Comparison of ENCODE assay signal across 8 mouse cellular contexts in genomic region chr11:54521927-54522528, GRCm38 (mm10). TPM values are rescaled to one million over a fixed set of nuclear protein-coding genes. Genes with fewer than 3 reads are reported as not detected.
DNase-seq lines count a peak whose midpoint lies in the region; ATAC-seq and TF ChIP-seq lines count a peak whose summit lies in the region.

No protein-coding gene starts in this region.

- ATAC-seq in lung, embryonic 16.5 days (ENCODE audit: low read depth), result no peak
- no peak for ATAC-seq in heart, embryonic 14.5 days (ENCODE audit: insufficient number of reproducible peaks, insufficient read depth, low FRiP score, low read depth)
- no peak for ATAC-seq in limb, embryonic 14.5 days (ENCODE audit: low FRiP score, low read depth)
- no peak for ATAC-seq in inflammation-experienced regulatory T-cells, adult 6 months

- H3K4me2 ChIP-seq in lung, embryonic 16.5 days (ENCODE audit: low read depth, low read length), result peak overlapping the region; percentile 74
- peak overlapping the region; percentile 78 for H3K4me2 ChIP-seq in heart, embryonic 14.5 days (ENCODE audit: low read length)
- H3K4me2 ChIP-seq in limb, embryonic 14.5 days (replicated peaks; ENCODE audit: low read depth, low read length, severe bottlenecking), result peak overlapping the region; percentile 67

- DNase-seq in lung, postnatal 25 days (ENCODE audit: low spot score), result no peak
- DNase-seq in cerebellum, postnatal 25 days, result peak; percentile 17 to 36
- peak; percentile 21 for DNase-seq in limb, embryonic 14.5 days (ENCODE audit: low spot score)
- no peak for DNase-seq in left cerebral cortex, postnatal 14 days (ENCODE audit: low spot score in 2 of 2)

- no peaks in the 10 kb centered on the region for H3K27me3 ChIP-seq in lung, embryonic 16.5 days (ENCODE audit: control insufficient read depth, insufficient read depth, low read depth, low read length)
- no peaks in the 10 kb centered on the region for H3K27me3 ChIP-seq in heart, embryonic 14.5 days (ENCODE audit: control insufficient read depth, insufficient read depth, low read length)
- H3K27me3 ChIP-seq in limb, embryonic 14.5 days (ENCODE audit: control insufficient read depth, insufficient read depth, low read length), result no peaks in the 10 kb centered on the region
- H3K27me3 ChIP-seq in small intestine, adult 2 months (ENCODE audit: control insufficient read depth, insufficient read depth, low read length), result no peaks in the 10 kb centered on the region

- no peak for TF ChIP-seq CTCF in small intestine, adult 2 months (IDR thresholded peaks at IDR 0.05; ENCODE audit: extremely low read depth, insufficient read length, insufficient replicate concordance, low read depth, low read length)

- TF ChIP-seq POLR2A in limb, embryonic 14.5 days (IDR thresholded peaks at IDR 0.05; ENCODE audit: borderline replicate concordance, extremely low read depth, insufficient read depth, insufficient read length), result no peak
- TF ChIP-seq POLR2A in small intestine, adult 2 months (IDR thresholded peaks at IDR 0.05; ENCODE audit: low read depth, low read length), result no peak

- intact Hi-C loops in left cerebral cortex, postnatal 14 days (cut with DNase I), result loop anchor here (5.0 to 10.0 kb wide), 2 partner anchors 85 to 157 kb away; partner anchors contain the start of gene Fnip1

- H3K9ac ChIP-seq in lung, embryonic 16.5 days (ENCODE audit: low read length), result peak overlapping the region; percentile 77
- peak overlapping the region; percentile 79 for H3K9ac ChIP-seq in heart, embryonic 14.5 days (ENCODE audit: low read length)
- H3K9ac ChIP-seq in limb, embryonic 14.5 days (ENCODE audit: low read depth, low read length, severe bottlenecking), result peak overlapping the region; percentile 68

- H3K4me3 ChIP-seq in lung, embryonic 16.5 days (ENCODE audit: low read length), result peak overlapping the region; percentile 96
- peak overlapping the region; percentile 62 to 78 for H3K4me3 ChIP-seq in heart, embryonic 14.5 days (ENCODE audit: control insufficient read depth in 1 of 2, insufficient read depth in 1 of 2, low read depth in 1 of 2, low read length in 2 of 2)
- H3K4me3 ChIP-seq in limb, embryonic 14.5 days (replicated peaks; ENCODE audit: low read length), result peak overlapping the region; percentile 78
- peak overlapping the region; percentile 93 for H3K4me3 ChIP-seq in small intestine, adult 2 months (ENCODE audit: low read depth, low read length)

- no peaks in the 10 kb centered on the region for H3K9me3 ChIP-seq in lung, embryonic 16.5 days (ENCODE audit: control insufficient read depth, low read length)
- H3K9me3 ChIP-seq in heart, embryonic 14.5 days (ENCODE audit: control insufficient read depth, low read length), result no peaks in the 10 kb centered on the region
- H3K9me3 ChIP-seq in limb, embryonic 14.5 days (ENCODE audit: control insufficient read depth, low read length), result no peaks in the 10 kb centered on the region

- no peaks in the 10 kb centered on the region for H3K36me3 ChIP-seq in lung, embryonic 16.5 days (ENCODE audit: control insufficient read depth, insufficient read depth, low read length)
- no peaks in the 10 kb centered on the region for H3K36me3 ChIP-seq in heart, embryonic 14.5 days (ENCODE audit: control insufficient read depth, insufficient read depth, low read length)
- H3K36me3 ChIP-seq in limb, embryonic 14.5 days (ENCODE audit: control insufficient read depth, insufficient read depth, low read length), result no peaks in the 10 kb centered on the region
- no peaks in the 10 kb centered on the region for H3K36me3 ChIP-seq in small intestine, adult 2 months (ENCODE audit: control insufficient read depth, insufficient read depth, low read length)

- H3K27ac ChIP-seq in lung, embryonic 16.5 days (ENCODE audit: low read length), result peak overlapping the region; percentile 97
- H3K27ac ChIP-seq in heart, embryonic 14.5 days (replicated peaks in 1 of 2; ENCODE audit: control insufficient read depth in 1 of 2, insufficient read depth in 1 of 2, low read depth in 2 of 2, low read length in 2 of 2), result peak overlapping the region; percentile 95 to 98
- peak overlapping the region; percentile 91 for H3K27ac ChIP-seq in limb, embryonic 14.5 days (replicated peaks; ENCODE audit: low read depth, low read length)
- peak overlapping the region; percentile 97 for H3K27ac ChIP-seq in small intestine, adult 2 months (ENCODE audit: insufficient read depth, low read depth, low read length)

- peaks cover 18% of the 10 kb centered on the region for H3K4me1 ChIP-seq in lung, embryonic 16.5 days (replicated peaks; ENCODE audit: control insufficient read depth, insufficient read depth, low read length)
- H3K4me1 ChIP-seq in heart, embryonic 14.5 days (ENCODE audit: control insufficient read depth in 2 of 2, insufficient read depth in 2 of 2, low read length in 2 of 2), result peaks cover 5 to 33% of the 10 kb centered on the region in 2 experiments
- H3K4me1 ChIP-seq in limb, embryonic 14.5 days (ENCODE audit: control insufficient read depth, insufficient read depth, low read length), result peaks cover 11% of the 10 kb centered on the region
- H3K4me1 ChIP-seq in small intestine, adult 2 months (ENCODE audit: control insufficient read depth, insufficient read depth, insufficient read length, low read length), result peaks cover 2% of the 10 kb centered on the region; the same call in 1 of the 2 replicates

- WGBS in lung, embryonic 16.5 days, result under 1% methylated on average over 18 of the region's 18 CpGs
- WGBS in heart, embryonic 14.5 days, result under 1% methylated on average over 18 of the region's 18 CpGs
- under 1% methylated on average over 18 of the region's 18 CpGs for WGBS in limb, embryonic 14.5 days
- under 1% methylated on average over 18 of the region's 18 CpGs for WGBS in small intestine, adult 2 months

RNA-seq across cellular contexts. Expression of gene Rapgef6, which starts 0.6 kb away (rescaled TPM):
- 38.8 and 39.6 TPM in 2 replicates for polyA plus RNA-seq in lung, embryonic 16.5 days (2015; fragmentation: Nextera tagmentation; extraction: Ambion mirVana)
- polyA plus RNA-seq in heart, embryonic 14.5 days (2014; fragmentation: Nextera tagmentation; extraction: Ambion mirVana), result 26.7 and 26.9 TPM in 2 replicates
- polyA plus RNA-seq in limb, embryonic 14.5 days (2012; rRNA removed), result 13.8 and 17.5 TPM in 2 replicates
- polyA plus RNA-seq in limb, embryonic 14.5 days (2014; fragmentation: Nextera tagmentation; extraction: Ambion mirVana), result 26.6 and 27.7 TPM in 2 replicates
- 8.6 and 11.4 TPM in 2 replicates for polyA plus RNA-seq in small intestine, adult 2 months (2012; rRNA removed)
- 100 to 1,000 TPM; 104 to 248 (median 244) TPM for polyA plus RNA-seq in inflammation-experienced regulatory T-cells, adult 6 months (2017; shearing (Covaris generic))
- total RNA-seq in left cerebral cortex, postnatal 14 days (2021), result 10 to 100 TPM; 28.2 to 29.4 TPM

Comparison
In these comparisons a context has a peak if more than half of its experiments do, and no peak if none do; other contexts are left out.
1. DNase-seq: peak in cerebellum, postnatal 25 days (2 of 2) and limb, embryonic 14.5 days (single experiment); none in lung, postnatal 25 days (single experiment) and left cerebral cortex, postnatal 14 days (0 of 2).
2. Peak in every context shown above with its lines, with median percentiles within 50 percentile points of each other: H3K27ac ChIP-seq, H3K4me2 ChIP-seq, H3K4me3 ChIP-seq and H3K9ac ChIP-seq.